Mouse (Mus musculus) midbrain, embryonic 14.5 days (tissue): ENCODE results near the gene Ankrd10. TPM values are rescaled to one million over a fixed set of nuclear protein-coding genes. Genes with fewer than 3 reads are reported as not detected.

Experiments
- ATAC-seq: fragments of 200-750 bp; cut with Nextera tagmentation; 2 replicates; pipeline ENCODE4 v1.8.0; 2017; ENCODE audit warnings: moderate number of reproducible peaks, moderate library complexity; ENCODE audit not compliant: low FRiP score, low TSS enrichment
- DNase-seq: peaks from one replicate; pipeline ENCODE4 v3.0.0-alpha.2; 2015
- H3K27ac ChIP-seq: fragments of 300-500 bp; sonication (generic); replicated peaks from 2 replicates; pipeline ENCODE4 v1.5.1; 2014; ENCODE audit warnings: mild to moderate bottlenecking, low read depth, low read length, moderate library complexity
- H3K27me3 ChIP-seq: fragments of 300-500 bp; sonication (generic); 2 replicates; pipeline ENCODE4 v1.6.1; 2014; ENCODE audit warnings: low read length, control low read depth, mixed read lengths; ENCODE audit not compliant: control insufficient read depth, insufficient read depth
- H3K36me3 ChIP-seq: fragments of 300-500 bp; sonication (generic); 2 replicates; pipeline ENCODE4 v1.6.1; 2014; ENCODE audit warnings: low read length, control low read depth; ENCODE audit not compliant: control insufficient read depth, insufficient read depth
- H3K4me1 ChIP-seq: fragments of 300-500 bp; sonication (generic); 2 replicates; pipeline ENCODE4 v1.6.1; 2014; ENCODE audit warnings: mild to moderate bottlenecking, antibody characterized with exemption, low read length, control low read depth; ENCODE audit not compliant: control insufficient read depth, insufficient read depth
- H3K4me2 ChIP-seq: fragments of 300-500 bp; sonication (generic); 2 replicates; pipeline ENCODE4 v1.6.1; 2014; ENCODE audit warnings: mild to moderate bottlenecking, low read length, moderate library complexity
- H3K4me3 ChIP-seq: fragments of 300-500 bp; sonication (generic); replicated peaks from 2 replicates; pipeline ENCODE4 v1.5.1; 2014; ENCODE audit warnings: low read depth, low read length
- H3K9ac ChIP-seq: fragments of 300-500 bp; sonication (generic); replicated peaks from 2 replicates; pipeline ENCODE4 v1.6.1; 2014; ENCODE audit warnings: mild to moderate bottlenecking, low read length, moderate library complexity
- H3K9me3 ChIP-seq: fragments of 300-500 bp; sonication (generic); 2 replicates; pipeline ENCODE4 v1.6.1; 2016; ENCODE audit warnings: low read length, control low read depth, mixed read lengths; ENCODE audit not compliant: control insufficient read depth
- WGBS: fragments of 180-500 bp; shearing (Covaris S2); extraction: QIAGEN DNeasy Blood & Tissue Kit; methylation state at CpG from one replicate; pipeline ENCODE4 v1.1.7; 2014; 5-methylcytosine and 5-hydroxymethylcytosine counted together
- polyA plus RNA-seq: library from polyadenylated mRNA; unstranded; fragments of >200 nt; fragmentation: Nextera tagmentation; extraction: Ambion mirVana; gene quantifications from 2 replicates; pipeline ENCODE4 v1.2.1, GENCODE M21; 2014

Gene Ankrd10
- polyA plus RNA-seq, 1 experiment from 2014 or later = 99.8 TPM

- Histone ChIP-seq H3K9ac (peak overlapping the region; percentile 93), H3K27me3 (no peaks in the 10 kb centered on the region), H3K9me3 (no peaks in the 10 kb centered on the region), H3K4me2 (peak overlapping the region; percentile 64), H3K36me3 (peaks cover 5% of the 10 kb centered on the region), H3K27ac (peak overlapping the region; percentile 98), H3K4me1 (peaks cover 23% of the 10 kb centered on the region), H3K4me3 (peak overlapping the region; percentile 95)
- 4% methylated on average over 30 of the region's 30 CpGs for WGBS
- DNase-seq = peak; percentile 79
- peak; percentile 48 for ATAC-seq
Observed at GRCm38 (mm10) chr8:11636324-11637057, 934 bp upstream of the Ankrd10 start.

GRCm38 (mm10) chr8:11635012-11635577 lies 462 bp downstream of the Ankrd10 start:
- DNase-seq (peak; percentile 98), ATAC-seq (peak; percentile 89)
- no peaks in the 10 kb centered on the region for H3K27me3 ChIP-seq
- H3K36me3 ChIP-seq = peaks cover 19% of the 10 kb centered on the region
- peak overlapping the region; percentile 95 for H3K4me3 ChIP-seq
- peak overlapping the region; percentile 93 for H3K9ac ChIP-seq
- under 1% methylated on average over 68 of the region's 70 CpGs for WGBS
- H3K4me1 ChIP-seq = peaks cover 23% of the 10 kb centered on the region
- H3K9me3 ChIP-seq = no peaks in the 10 kb centered on the region
- peak overlapping the region; percentile 98 for H3K27ac ChIP-seq
- peak overlapping the region; percentile 64 for H3K4me2 ChIP-seq

- Histone ChIP-seq H3K27me3 (no peaks in the 10 kb centered on the region), H3K4me2 (peak overlapping the region; percentile 64), H3K27ac (peak overlapping the region; percentile 98), H3K36me3 (peaks cover 25% of the 10 kb centered on the region), H3K4me3 (peak overlapping the region; percentile 95), H3K9me3 (no peaks in the 10 kb centered on the region), H3K4me1 (peaks cover 23% of the 10 kb centered on the region), H3K9ac (peak overlapping the region; percentile 93)
- DNase-seq (no peak), ATAC-seq (peak; percentile 19)
- under 1% methylated on average over 39 of the region's 39 CpGs for WGBS
Observed at GRCm38 (mm10) chr8:11634331-11635011, 1.1 kb downstream of the Ankrd10 start.

GRCm38 (mm10) chr8:11633414-11633813 lies 2.1 kb downstream of the Ankrd10 start:
- no peak for DNase-seq
- Histone ChIP-seq H3K9ac (peak overlapping the region; percentile 6; the same call in 1 of the 2 replicates), H3K4me2 (peak overlapping the region; percentile 64)

GRCm38 (mm10) chr8:11632406-11632805 lies 3.2 kb downstream of the Ankrd10 start:
- 43% methylated on average over 2 of the region's 2 CpGs for WGBS
- Histone ChIP-seq H3K36me3 (peaks cover 44% of the 10 kb centered on the region), H3K4me3 (no peak overlapping the region), H3K4me2 (peak overlapping the region; percentile 64; the same call in 1 of the 2 replicates), H3K4me1 (peaks cover 23% of the 10 kb centered on the region), H3K27me3 (no peaks in the 10 kb centered on the region), H3K9ac (no peak overlapping the region), H3K9me3 (no peaks in the 10 kb centered on the region), H3K27ac (no peak overlapping the region)
- no peak for ATAC-seq
- DNase-seq = peak; percentile 54

More at GRCm38 (mm10) chr8:11633414-11633813, 2.1 kb downstream of the Ankrd10 start:
- 73% methylated on average over 7 of the region's 7 CpGs for whole genome bisulfite sequencing
- peaks cover 35% of the 10 kb centered on the region for H3K36me3 ChIP-seq
- ATAC-seq = no peak
- H3K4me1 ChIP-seq = peaks cover 23% of the 10 kb centered on the region
- H3K27me3 ChIP-seq = no peaks in the 10 kb centered on the region
- no peaks in the 10 kb centered on the region for H3K9me3 ChIP-seq
- peak overlapping the region; percentile 95 for H3K4me3 ChIP-seq
- no peak overlapping the region for H3K27ac ChIP-seq

GRCm38 (mm10) chr8:11629206-11629605 lies 6.4 kb downstream of the Ankrd10 start:
- 84% methylated on average over 5 of the region's 5 CpGs for WGBS
- no peak overlapping the region for H3K4me2 ChIP-seq
- no peak overlapping the region for H3K4me3 ChIP-seq
- H3K9ac ChIP-seq = no peak overlapping the region
- no peak overlapping the region for H3K27ac ChIP-seq
- H3K27me3 ChIP-seq = no peaks in the 10 kb centered on the region
- peaks cover 69% of the 10 kb centered on the region for H3K36me3 ChIP-seq
- H3K4me1 ChIP-seq = peaks cover 17% of the 10 kb centered on the region
- no peaks in the 10 kb centered on the region for H3K9me3 ChIP-seq
- ATAC-seq (no peak), DNase-seq (no peak)

- WGBS = 87% methylated on average over 7 of the region's 7 CpGs
- Histone ChIP-seq H3K4me3 (no peak overlapping the region), H3K27me3 (no peaks in the 10 kb centered on the region), H3K9ac (no peak overlapping the region), H3K36me3 (peaks cover 72% of the 10 kb centered on the region), H3K4me2 (no peak overlapping the region), H3K9me3 (no peaks in the 10 kb centered on the region), H3K4me1 (peaks cover 11% of the 10 kb centered on the region), H3K27ac (no peak overlapping the region)
- no peak for ATAC-seq
- DNase-seq = no peak
Observed at GRCm38 (mm10) chr8:11628506-11629132, 6.9 kb downstream of the Ankrd10 start.

- Histone ChIP-seq H3K9ac (no peak overlapping the region), H3K9me3 (no peaks in the 10 kb centered on the region), H3K4me1 (peaks cover 2% of the 10 kb centered on the region), H3K36me3 (peaks cover 73% of the 10 kb centered on the region), H3K27ac (no peak overlapping the region), H3K27me3 (no peaks in the 10 kb centered on the region), H3K4me3 (no peak overlapping the region), H3K4me2 (no peak overlapping the region)
- 89% methylated on average over 9 of the region's 9 CpGs for WGBS
- no peak for ATAC-seq
- no peak for DNase-seq
Observed at GRCm38 (mm10) chr8:11627717-11628116, 7.8 kb downstream of the Ankrd10 start.
